9 mouse cellular contexts compared by ENCODE assay signal in genomic region chr15:96802034-96802728, GRCm38 (mm10).
DNase-seq lines count a peak whose midpoint lies in the region; ATAC-seq and TF ChIP-seq lines count a peak whose summit lies in the region.
"Had no signal": no experiment of that assay in that cellular context is flagged by ENCODE, and none has a peak within 500 bp of the region (broad histone marks: within the 10 kb centered on the region; RNA-seq: fewer than 3 reads in every experiment).

No protein-coding gene starts in this region.

- no peaks in the 10 kb centered on the region for H3K36me3 ChIP-seq in midbrain, embryonic 11.5 days (ENCODE audit: control insufficient read depth, insufficient read depth, low read length)
- no peaks in the 10 kb centered on the region for H3K36me3 ChIP-seq in midbrain, embryonic 15.5 days (replicated peaks)
- H3K36me3 ChIP-seq in embryonic facial prominence, embryonic 14.5 days (ENCODE audit: control insufficient read depth, insufficient read depth, low read length), result no peaks in the 10 kb centered on the region
- no peaks in the 10 kb centered on the region for H3K36me3 ChIP-seq in liver, postnatal 0 days (replicated peaks; ENCODE audit: insufficient read depth, low read length)
- no peaks in the 10 kb centered on the region for H3K36me3 ChIP-seq in stomach, postnatal 0 days (ENCODE audit: control insufficient read depth, insufficient read depth, low read length)

- H3K4me3 ChIP-seq in midbrain, embryonic 11.5 days (ENCODE audit: low read depth, low read length), result no peak overlapping the region
- no peak overlapping the region for H3K4me3 ChIP-seq in midbrain, embryonic 15.5 days
- no peak overlapping the region for H3K4me3 ChIP-seq in embryonic facial prominence, embryonic 14.5 days (ENCODE audit: low read depth, low read length)
- H3K4me3 ChIP-seq in liver, postnatal 0 days (ENCODE audit: low read depth, low read length), result no peak overlapping the region
- no peak overlapping the region for H3K4me3 ChIP-seq in stomach, postnatal 0 days (ENCODE audit: low read depth, low read length)

- peak; percentile 49 for DNase-seq in midbrain, embryonic 11.5 days (ENCODE audit: low spot score, missing footprints)
- DNase-seq in embryonic facial prominence, embryonic 14.5 days (ENCODE audit: low spot score), result peak; percentile 77
- peak; percentile 80 for DNase-seq in liver, postnatal 0 days
- peak; percentile 75 for DNase-seq in stomach, postnatal 0 days (ENCODE audit: low spot score)
- DNase-seq in cerebellum, postnatal 4 days (ENCODE audit: low spot score in 2 of 2), result no peak
- no peak for DNase-seq in layer of hippocampus, adult 8-10 months (ENCODE audit: low spot score in 2 of 2)
- DNase-seq: cerebellum, adult 9-10 months had no signal

- no peak overlapping the region for H3K9ac ChIP-seq in midbrain, embryonic 11.5 days (ENCODE audit: low read length)
- H3K9ac ChIP-seq in midbrain, embryonic 15.5 days, result no peak overlapping the region
- H3K9ac ChIP-seq in embryonic facial prominence, embryonic 14.5 days (ENCODE audit: low read depth, low read length), result no peak overlapping the region
- H3K9ac ChIP-seq in liver, postnatal 0 days (replicated peaks), result no peak overlapping the region
- H3K9ac ChIP-seq in stomach, postnatal 0 days (ENCODE audit: low read length), result no peak overlapping the region

- H3K4me1 ChIP-seq in midbrain, embryonic 11.5 days (ENCODE audit: control insufficient read depth, insufficient read depth, low read length), result no peaks in the 10 kb centered on the region
- no peaks in the 10 kb centered on the region for H3K4me1 ChIP-seq in midbrain, embryonic 15.5 days
- peaks cover 13% of the 10 kb centered on the region for H3K4me1 ChIP-seq in embryonic facial prominence, embryonic 14.5 days (ENCODE audit: control insufficient read depth, insufficient read depth, low read length)
- H3K4me1 ChIP-seq in liver, postnatal 0 days (ENCODE audit: insufficient read depth), result peaks cover 15% of the 10 kb centered on the region
- H3K4me1 ChIP-seq in stomach, postnatal 0 days (replicated peaks; ENCODE audit: control insufficient read depth, insufficient read depth), result no peaks in the 10 kb centered on the region

- H3K4me2 ChIP-seq in midbrain, embryonic 11.5 days, result no peak overlapping the region
- no peak overlapping the region for H3K4me2 ChIP-seq in midbrain, embryonic 15.5 days
- H3K4me2 ChIP-seq in embryonic facial prominence, embryonic 14.5 days (ENCODE audit: low read depth, low read length), result no peak overlapping the region
- no peak overlapping the region for H3K4me2 ChIP-seq in liver, postnatal 0 days (ENCODE audit: low read depth, low read length)
- no peak overlapping the region for H3K4me2 ChIP-seq in stomach, postnatal 0 days (replicated peaks; ENCODE audit: low read depth)

- ATAC-seq in midbrain, embryonic 11.5 days (ENCODE audit: low FRiP score), result no peak
- ATAC-seq in midbrain, embryonic 15.5 days (replicated peaks), result no peak
- ATAC-seq in embryonic facial prominence, embryonic 14.5 days (ENCODE audit: low read depth), result no peak
- ATAC-seq in liver, postnatal 0 days, result peak; percentile 83
- ATAC-seq in stomach, postnatal 0 days (ENCODE audit: low FRiP score, low TSS enrichment), result peak; percentile 84
- ATAC-seq in CD4-positive, CD25-positive, alpha-beta regulatory T cell, adult 4 months, result no peak

- H3K9me3 ChIP-seq in midbrain, embryonic 11.5 days (ENCODE audit: control insufficient read depth, low read length), result no peaks in the 10 kb centered on the region
- H3K9me3 ChIP-seq in midbrain, embryonic 15.5 days, result no peaks in the 10 kb centered on the region
- no peaks in the 10 kb centered on the region for H3K9me3 ChIP-seq in embryonic facial prominence, embryonic 14.5 days (ENCODE audit: control insufficient read depth, low read length)
- no peaks in the 10 kb centered on the region for H3K9me3 ChIP-seq in liver, postnatal 0 days (ENCODE audit: low read length)
- no peaks in the 10 kb centered on the region for H3K9me3 ChIP-seq in stomach, postnatal 0 days (ENCODE audit: control insufficient read depth, low read length)

- peak; percentile 31 for TF ChIP-seq EP300 in liver, postnatal 0 days (IDR thresholded peaks at IDR 0.05; ENCODE audit: low read depth)
- TF ChIP-seq EP300 in stomach, postnatal 0 days (optimal IDR thresholded peaks at IDR 0.05), result no peak

- no peaks in the 10 kb centered on the region for H3K27me3 ChIP-seq in midbrain, embryonic 11.5 days (ENCODE audit: control insufficient read depth, insufficient read depth, low read length)
- H3K27me3 ChIP-seq in midbrain, embryonic 15.5 days (replicated peaks), result no peaks in the 10 kb centered on the region
- no peaks in the 10 kb centered on the region for H3K27me3 ChIP-seq in embryonic facial prominence, embryonic 14.5 days (replicated peaks; ENCODE audit: control insufficient read depth, insufficient read depth, low read length)
- H3K27me3 ChIP-seq in liver, postnatal 0 days (ENCODE audit: insufficient read depth, low read length), result no peaks in the 10 kb centered on the region
- H3K27me3 ChIP-seq in stomach, postnatal 0 days (ENCODE audit: control insufficient read depth, insufficient read depth, low read length), result no peaks in the 10 kb centered on the region

- no peak overlapping the region for H3K27ac ChIP-seq in midbrain, embryonic 11.5 days (ENCODE audit: low read depth, low read length)
- H3K27ac ChIP-seq in midbrain, embryonic 15.5 days, result no peak overlapping the region
- no peak overlapping the region; the same call in 1 of the 2 replicates for H3K27ac ChIP-seq in embryonic facial prominence, embryonic 14.5 days (replicated peaks; ENCODE audit: low read depth, low read length)
- peak overlapping the region; percentile 24 for H3K27ac ChIP-seq in liver, postnatal 0 days (ENCODE audit: low read depth)
- H3K27ac ChIP-seq in stomach, postnatal 0 days (replicated peaks), result peak overlapping the region; percentile 31

- 87% methylated on average over 9 of the region's 9 CpGs for WGBS in midbrain, embryonic 11.5 days
- 82% methylated on average over 9 of the region's 9 CpGs for WGBS in midbrain, embryonic 15.5 days
- 62% methylated on average over 9 of the region's 9 CpGs for whole genome bisulfite sequencing in embryonic facial prominence, embryonic 14.5 days
- 21% methylated on average over 9 of the region's 9 CpGs for WGBS in liver, postnatal 0 days (ENCODE audit: insufficient replicate concordance)
- WGBS in stomach, postnatal 0 days, result 32% methylated on average over 9 of the region's 9 CpGs

- TF ChIP-seq CTCF in liver, postnatal 0 days (IDR thresholded peaks at IDR 0.05; ENCODE audit: low read depth), result no peak
- no peak for TF ChIP-seq CTCF in stomach, postnatal 0 days (IDR thresholded peaks at IDR 0.05; ENCODE audit: low read depth)

Comparison
In these comparisons a context has a peak if more than half of its experiments do, and no peak if none do; other contexts are left out.
1. ATAC-seq: peak in liver, postnatal 0 days (single experiment) and stomach, postnatal 0 days (single experiment); none in midbrain, embryonic 11.5 days (single experiment), midbrain, embryonic 15.5 days (single experiment), embryonic facial prominence, embryonic 14.5 days (single experiment) and CD4-positive, CD25-positive, alpha-beta regulatory T cell, adult 4 months (single experiment).
2. DNase-seq: peak in midbrain, embryonic 11.5 days (single experiment), embryonic facial prominence, embryonic 14.5 days (single experiment), liver, postnatal 0 days (single experiment) and stomach, postnatal 0 days (single experiment); none in cerebellum, postnatal 4 days (0 of 2) and layer of hippocampus, adult 8-10 months (0 of 2).
3. H3K27ac ChIP-seq: peak in liver, postnatal 0 days (single experiment) and stomach, postnatal 0 days (single experiment); none in midbrain, embryonic 11.5 days (single experiment), midbrain, embryonic 15.5 days (single experiment) and embryonic facial prominence, embryonic 14.5 days (single experiment).